Mouse (Mus musculus) left cerebral cortex, adult 18-20 months (tissue): ENCODE data around the gene Icos. TPM values are rescaled to one million over a fixed set of nuclear protein-coding genes. Genes with fewer than 3 reads are reported as not detected.

Experiments used
- DNase-seq, 2 experiments: peaks; one replicate each; pipeline ENCODE4 v3.0.0; 2021 to 2022; ENCODE audit warnings: low spot score in 2 of 2, mixed read lengths in 1 of 2
- total RNA-seq, 2 experiments: library from RNA; stranded (reverse); gene quantifications; 2 replicates each; pipeline ENCODE4 v1.2.3; 2021

The Icos gene
- total RNA-seq, 2 experiments from 2014 or later, result not detected

- peak; percentile 75 to 78 for DNase-seq
Observed at GRCm38 (mm10) chr1:60961080-60961479, 16.6 kb upstream of the Icos start.

GRCm38 (mm10) chr1:60962095-60962494, 15.6 kb upstream of the Icos start:
- no peak for DNase-seq

- no peak for DNase-seq
Observed at GRCm38 (mm10) chr1:60967521-60967920, 10.2 kb upstream of the Icos start.

- no peak for DNase-seq
Observed at GRCm38 (mm10) chr1:60970846-60971245, 6.9 kb upstream of the Icos start.

GRCm38 (mm10) chr1:60974221-60974620, 3.5 kb upstream of the Icos start:
- DNase-seq, result no peak

- DNase-seq, result no peak
Observed at GRCm38 (mm10) chr1:60975646-60976294, 2.0 kb upstream of the Icos start.

- DNase-seq, result no peak
Observed at GRCm38 (mm10) chr1:60979126-60979842, 1.6 kb downstream of the Icos start.

GRCm38 (mm10) chr1:60979843-60980235, 2.1 kb downstream of the Icos start:
- DNase-seq, result no peak

- DNase-seq, result no peak
Observed at GRCm38 (mm10) chr1:60985075-60985474, 7.3 kb downstream of the Icos start.

- no peak for DNase-seq
Observed at GRCm38 (mm10) chr1:60986141-60986540, 8.4 kb downstream of the Icos start.

- no peak for DNase-seq
Observed at GRCm38 (mm10) chr1:60989086-60989485, 11.4 kb downstream of the Icos start.

GRCm38 (mm10) chr1:60990305-60990704, 12.6 kb downstream of the Icos start:
- DNase-seq, result no peak

GRCm38 (mm10) chr1:60998008-60998557, 20.4 kb downstream of the Icos start:
- no peak for DNase-seq

GRCm38 (mm10) chr1:60998689-60999088, 21.0 kb downstream of the Icos start:
- DNase-seq, result no peak

GRCm38 (mm10) chr1:61001786-61002354, 24.1 kb downstream of the Icos start:
- DNase-seq, result no peak

- no peak for DNase-seq
Observed at GRCm38 (mm10) chr1:61006229-61006628, 28.5 kb downstream of the Icos start.

- DNase-seq, result no peak
Observed at GRCm38 (mm10) chr1:61007516-61007915, 29.8 kb downstream of the Icos start.

GRCm38 (mm10) chr1:61016578-61017118, 38.9 kb downstream of the Icos start:
- no peak for DNase-seq

- DNase-seq, result no peak
Observed at GRCm38 (mm10) chr1:61026712-61027111, 49.0 kb downstream of the Icos start.

GRCm38 (mm10) chr1:61027519-61027918, 49.8 kb downstream of the Icos start:
- no peak for DNase-seq

GRCm38 (mm10) chr1:61029919-61030318, 52.2 kb downstream of the Icos start:
- DNase-seq, result no peak

- no peak for DNase-seq
Observed at GRCm38 (mm10) chr1:61030532-61030931, 52.8 kb downstream of the Icos start.
